Mouse (Mus musculus): ENCODE results near the gene Tmem214.

GRCm38 (mm10) chr5:30849891-30850555 lies 17.8 kb upstream of the Tmem214 start:
- TF ChIP-seq CTCF (IDR thresholded peaks at IDR 0.05; ENCODE audit: borderline replicate concordance, insufficient read depth, low read depth, low read length) (no peak), POLR2A (IDR thresholded peaks at IDR 0.05; ENCODE audit: borderline replicate concordance, insufficient read depth, low read length) (no peak)

All from cerebellum, adult 2 months (tissue).